Mouse (Mus musculus) cerebellum, adult 2 months (tissue): ENCODE measurements around the gene Ppfibp2. TPM values are rescaled to one million over a fixed set of nuclear protein-coding genes. Genes with fewer than 3 reads are reported as not detected.

Experiments used
- DNase-seq, 2 experiments: peaks; one replicate each; pipeline ENCODE4 v3.0.0; 2021
- H3K27ac ChIP-seq: fragments of 200-500 bp; 2 replicates; pipeline ENCODE4 v1.5.1; 2012; ENCODE audit warnings: low read length, control low read depth, inconsistent platforms; ENCODE audit not compliant: insufficient read depth
- H3K27me3 ChIP-seq: fragments of 200-500 bp; 2 replicates; pipeline ENCODE4 v1.6.1; 2012; ENCODE audit warnings: inconsistent platforms, mild to moderate bottlenecking, low read length, moderate library complexity; ENCODE audit not compliant: control insufficient read depth, insufficient read depth
- H3K4me1 ChIP-seq: fragments of 200-500 bp; 2 replicates; pipeline ENCODE4 v1.6.1; 2011; ENCODE audit warnings: low read length; ENCODE audit not compliant: control insufficient read depth, insufficient read depth
- H3K4me3 ChIP-seq: fragments of 200-500 bp; replicated peaks from 2 replicates; pipeline ENCODE3; 2011; ENCODE audit warnings: mild to moderate bottlenecking, low read depth, low read length, control low read depth; ENCODE audit not compliant: insufficient read depth
- CTCF ChIP-seq: fragments of 200-500 bp; IDR thresholded peaks from 2 replicates; pipeline ENCODE4 v1.5.1; 2011; ENCODE audit warnings: low read depth, mild to moderate bottlenecking, control low read depth, low read length, moderate library complexity, borderline replicate concordance; ENCODE audit not compliant: insufficient read depth
- POLR2A ChIP-seq: fragments of 200-500 bp; IDR thresholded peaks from 2 replicates; pipeline ENCODE4 v1.6.1; 2011; ENCODE audit warnings: low read length, control low read depth, borderline replicate concordance; ENCODE audit not compliant: insufficient read depth
- WGBS: fragments of 180-500 bp; shearing (Covaris S2); methylation state at CpG from one replicate; pipeline ENCODE4 v1.1.7; 2018; 5-methylcytosine and 5-hydroxymethylcytosine counted together
- polyA plus RNA-seq: library from polyadenylated mRNA; depleted of rRNA; stranded (reverse); fragments of >200 nt; gene quantifications from 2 replicates; pipeline ENCODE4 v1.2.3, GENCODE M21; 2012

The Ppfibp2 gene
- polyA plus RNA-seq, 1 experiment, result 12.5 TPM

DNA sequence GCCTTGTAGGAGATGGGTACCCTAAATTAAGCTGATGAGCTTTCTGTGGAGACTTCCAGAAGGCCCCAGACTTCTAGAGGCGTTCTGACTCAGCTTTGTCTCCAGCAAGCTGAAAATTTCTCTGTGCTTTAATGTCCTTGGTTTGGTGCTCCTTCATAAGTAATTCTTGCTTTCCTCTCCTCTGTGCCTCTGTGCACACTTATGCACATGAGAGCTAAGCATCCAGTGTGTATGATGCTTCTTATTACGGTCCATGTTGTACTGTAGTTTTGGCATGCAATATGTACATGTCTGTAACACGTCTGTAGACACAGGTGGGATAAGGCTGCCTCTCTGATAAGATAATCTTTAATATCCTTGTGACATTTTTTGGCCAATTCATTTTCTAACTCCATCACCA, 2.9 kb downstream of the Ppfibp2 start:
- Histone ChIP-seq H3K4me1 (no peaks in the 10 kb centered on the region), H3K4me3 (no peak overlapping the region), H3K27me3 (no peaks in the 10 kb centered on the region), H3K27ac (no peak overlapping the region)
- 89% methylated on average over 3 of the region's 3 CpGs for WGBS
- no peak for DNase-seq
- TF ChIP-seq CTCF (no peak), POLR2A (no peak)

DNA sequence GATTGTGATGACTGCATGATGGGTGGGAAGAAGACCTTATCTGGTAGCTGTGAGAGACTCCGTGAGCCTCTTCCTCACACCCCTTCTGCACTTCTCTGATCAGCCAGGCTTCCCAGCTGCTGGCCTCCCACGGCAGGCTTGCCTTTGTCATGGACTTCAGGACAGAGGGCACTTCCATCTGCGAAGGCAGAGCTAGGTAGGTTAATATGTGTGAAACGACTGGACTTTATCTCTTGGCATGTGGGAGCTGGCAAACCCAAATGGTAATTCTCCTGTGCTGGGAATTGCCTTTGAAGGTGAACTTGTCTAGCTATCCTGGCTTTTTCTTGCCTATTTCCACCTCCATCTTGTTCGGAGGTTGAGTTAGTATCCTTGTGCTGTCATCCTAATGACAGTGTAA, 5.6 kb downstream of the Ppfibp2 start:
- H3K27ac ChIP-seq, result no peak overlapping the region
- H3K27me3 ChIP-seq, result no peaks in the 10 kb centered on the region
- TF ChIP-seq POLR2A, result no peak
- no peak for TF ChIP-seq CTCF

DNA sequence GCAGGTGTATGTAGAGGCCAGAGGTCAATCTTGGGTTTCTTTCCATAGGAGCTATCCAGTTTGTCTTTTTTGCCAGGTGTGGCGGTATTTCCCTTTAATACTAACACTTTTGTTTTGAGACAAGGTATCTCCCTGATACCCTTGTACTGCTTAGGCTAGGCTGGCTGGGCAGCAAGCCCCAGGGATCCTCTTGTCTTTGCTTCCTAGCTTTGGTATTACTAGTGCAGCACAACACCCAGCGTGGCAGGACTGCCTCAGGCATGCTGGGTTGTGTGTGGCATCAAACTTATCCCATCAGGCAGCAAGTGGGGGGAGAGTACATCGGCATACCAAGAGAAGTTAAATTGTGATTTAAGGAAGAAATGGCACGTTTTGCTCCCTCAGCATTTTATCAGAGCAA, 7.5 kb downstream of the Ppfibp2 start:
- no peak for TF ChIP-seq CTCF
- TF ChIP-seq POLR2A, result no peak
- Histone ChIP-seq H3K4me3 (no peak overlapping the region), H3K27ac (no peak overlapping the region), H3K4me1 (no peaks in the 10 kb centered on the region), H3K27me3 (no peaks in the 10 kb centered on the region)
- no peak for DNase-seq
- 78% methylated on average over 4 of the region's 4 CpGs for WGBS

More for the DNA sequence above, 5.6 kb downstream of the Ppfibp2 start:
- Histone ChIP-seq H3K4me3 (no peak overlapping the region), H3K4me1 (no peaks in the 10 kb centered on the region)
- DNase-seq, result no peak
- 67% methylated on average over 5 of the region's 5 CpGs for WGBS

DNA sequence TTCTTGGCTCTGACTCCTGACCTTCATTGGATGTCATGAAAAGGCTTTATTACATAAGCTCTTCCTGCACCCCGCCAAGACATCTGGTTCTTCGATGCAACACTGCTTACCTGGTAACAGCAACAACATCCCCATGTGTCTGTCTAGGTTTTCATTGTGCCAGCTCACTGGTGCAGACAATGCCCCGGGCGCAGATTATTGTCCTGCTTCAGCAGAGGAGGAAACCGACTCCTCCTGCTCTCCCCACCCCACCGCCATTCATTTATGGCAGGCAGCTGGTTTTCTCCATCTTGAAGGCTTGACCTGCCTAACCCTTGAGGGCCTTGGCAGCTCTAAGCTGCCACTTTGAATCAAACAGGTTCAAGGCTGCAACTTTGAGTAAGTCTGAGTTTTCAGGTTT, 7.9 kb downstream of the Ppfibp2 start:
- no peak for TF ChIP-seq CTCF
- 21% methylated on average over 6 of the region's 6 CpGs for WGBS
- no peaks in the 10 kb centered on the region for H3K4me1 ChIP-seq
- H3K27me3 ChIP-seq, result no peaks in the 10 kb centered on the region
- no peak overlapping the region for H3K27ac ChIP-seq
- no peak overlapping the region for H3K4me3 ChIP-seq
- no peak for DNase-seq

DNA sequence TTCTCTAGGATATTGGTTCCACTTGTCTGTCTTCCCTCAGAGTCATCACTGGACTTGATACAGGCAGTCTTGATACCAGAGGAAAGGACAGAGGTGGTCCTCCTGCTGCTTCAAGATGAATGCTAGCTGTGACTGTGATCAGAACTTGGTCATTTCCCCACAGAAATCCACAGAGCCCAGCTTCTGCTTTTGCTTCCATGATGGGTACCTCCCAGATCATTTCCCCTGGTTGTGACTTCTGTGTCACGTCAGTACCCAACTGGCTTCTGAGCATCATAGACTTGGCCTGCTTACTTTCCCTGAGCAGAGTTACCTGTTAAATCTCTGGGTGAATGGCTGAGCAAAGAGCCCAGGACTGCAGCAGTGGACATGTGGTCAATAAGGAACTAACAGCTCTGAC, 12.8 kb downstream of the Ppfibp2 start:
- TF ChIP-seq POLR2A, result no peak
- no peak for TF ChIP-seq CTCF
- DNase-seq, result no peak
- H3K27ac ChIP-seq, result no peak overlapping the region
- H3K27me3 ChIP-seq, result no peaks in the 10 kb centered on the region
- H3K4me1 ChIP-seq, result no peaks in the 10 kb centered on the region
- no peak overlapping the region for H3K4me3 ChIP-seq
- 98% methylated on average over 1 of the region's 1 CpGs for WGBS

DNA sequence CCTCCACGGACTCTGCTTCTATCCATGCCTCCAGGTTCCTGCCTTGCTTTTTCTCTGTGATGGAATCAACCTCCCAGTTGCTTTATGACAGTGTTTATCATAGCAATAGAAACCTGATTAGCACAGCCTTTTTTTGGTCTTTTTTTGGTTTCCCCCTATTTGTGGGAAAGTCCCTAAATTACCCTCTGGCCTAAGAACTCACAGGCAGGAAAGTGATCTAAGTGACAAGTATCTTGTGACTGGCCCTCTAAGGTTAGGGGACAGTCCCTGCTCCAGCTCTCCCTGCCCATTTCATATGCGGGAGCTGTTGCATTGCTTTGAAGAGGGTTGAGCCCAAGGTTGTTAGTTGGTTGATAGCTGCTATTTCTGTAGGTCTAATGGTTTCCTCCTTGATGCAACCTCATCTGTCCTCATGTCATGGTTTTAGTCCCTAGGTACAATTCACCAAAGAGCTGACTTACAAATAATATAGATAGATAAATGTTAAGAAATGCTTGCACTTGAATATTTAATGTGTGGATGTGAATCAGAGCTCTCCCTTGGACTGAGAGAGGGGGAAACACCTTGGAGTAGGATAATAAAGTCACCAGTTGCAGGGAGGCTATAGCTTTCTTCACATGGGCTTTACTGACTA, 14.7 kb downstream of the Ppfibp2 start:
- Histone ChIP-seq H3K27ac (no peak overlapping the region), H3K27me3 (no peaks in the 10 kb centered on the region), H3K4me3 (no peak overlapping the region), H3K4me1 (no peaks in the 10 kb centered on the region)
- TF ChIP-seq CTCF, result no peak
- no peak for TF ChIP-seq POLR2A
- DNase-seq, result no peak
- 90% methylated on average over 2 of the region's 2 CpGs for WGBS

DNA sequence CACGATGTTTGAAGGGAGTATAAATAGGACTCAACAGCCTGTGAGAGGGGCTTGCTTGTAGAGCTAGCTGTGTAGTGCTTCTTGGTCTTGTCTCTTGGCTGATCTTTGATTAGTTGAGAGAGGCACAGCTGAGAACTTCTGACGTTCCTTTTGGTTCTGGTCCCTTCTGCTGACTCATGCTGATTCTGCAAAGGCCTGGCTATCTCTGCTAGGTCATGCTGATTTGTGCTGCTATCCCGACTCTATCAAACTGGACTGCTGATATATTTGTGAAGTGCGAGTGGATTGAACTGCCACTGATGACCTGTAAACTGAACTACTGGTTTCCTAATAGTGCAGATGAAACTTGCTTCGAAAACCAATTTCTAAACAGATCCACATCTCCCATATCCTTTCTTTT, 15.9 kb downstream of the Ppfibp2 start:
- no peak overlapping the region for H3K27ac ChIP-seq
- no peaks in the 10 kb centered on the region for H3K4me1 ChIP-seq
- WGBS, result 87% methylated on average over 5 of the region's 5 CpGs
- H3K4me3 ChIP-seq, result no peak overlapping the region
- no peaks in the 10 kb centered on the region for H3K27me3 ChIP-seq
- TF ChIP-seq CTCF, result no peak
- no peak for TF ChIP-seq POLR2A
- no peak for DNase-seq

DNA sequence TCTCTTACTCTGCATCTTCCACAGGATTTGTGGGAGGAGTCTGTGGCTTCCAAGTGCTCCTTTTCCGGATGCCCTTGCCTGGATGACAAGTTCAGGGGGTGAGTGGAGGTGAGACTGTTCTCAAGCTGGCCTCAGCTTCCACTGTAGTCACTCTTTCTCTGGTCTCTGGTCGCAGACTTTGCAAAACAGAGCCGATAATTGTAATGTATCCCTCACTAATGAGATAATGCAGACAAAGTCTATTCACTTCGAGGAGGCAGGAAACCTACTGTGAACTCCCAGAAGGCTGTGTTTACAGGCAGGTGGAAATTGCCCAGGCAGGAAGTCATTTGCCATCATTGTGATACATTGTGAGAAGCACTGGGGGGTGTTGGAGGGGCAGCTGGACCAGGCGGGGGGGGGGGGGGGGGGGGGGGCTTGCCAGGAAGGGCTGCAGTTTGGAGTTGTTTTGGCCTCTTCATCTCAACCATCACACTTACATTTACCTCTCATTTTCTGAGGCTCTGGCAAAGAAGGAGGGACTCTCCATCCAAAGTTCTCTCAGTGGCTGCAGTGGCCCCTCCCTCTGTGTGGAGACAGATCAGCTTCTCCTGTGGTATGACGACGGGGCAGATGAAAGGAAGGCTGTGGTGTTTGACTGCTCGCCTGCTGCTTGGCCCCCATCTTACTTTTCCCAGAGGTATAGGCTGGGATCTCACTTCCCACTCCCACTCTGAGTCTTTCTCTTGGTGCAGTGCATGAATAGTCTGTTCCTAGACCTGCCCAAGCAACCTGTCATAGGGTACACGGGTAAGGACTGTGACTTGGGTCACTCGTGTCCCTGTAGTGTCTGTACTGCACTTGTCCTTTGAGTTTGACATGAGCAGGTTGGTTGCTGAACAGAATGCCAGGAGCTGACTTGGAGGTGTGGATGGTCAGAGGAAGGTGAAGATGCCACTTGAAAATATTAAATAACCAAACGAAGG, 23.3 kb downstream of the Ppfibp2 start:
- no peak for TF ChIP-seq CTCF
- no peak for TF ChIP-seq POLR2A
- Histone ChIP-seq H3K4me1 (no peaks in the 10 kb centered on the region), H3K27ac (no peak overlapping the region), H3K27me3 (no peaks in the 10 kb centered on the region), H3K4me3 (no peak overlapping the region)
- DNase-seq, result no peak
- 33% methylated on average over 11 of the region's 11 CpGs for WGBS
